Mouse (Mus musculus) embryonic stem cell, embryonic (primary cell): ENCODE results near the gene Gm42957.

ENCODE experiments used
- CTCF ChIA-PET, 4 experiments: fragments of 300-600 bp in 2 of 4; fragments of 350-600 bp in 2 of 4; sonication (Branson Sonifier 250); formaldehyde crosslinking; loops; one replicate each; lab custom pipeline; 2022; ENCODE audit warnings: inconsistent platforms in 2 of 4; lab: Charles Lee
- POLR2A ChIA-PET, 4 experiments: fragments of 300-600 bp in 2 of 4; fragments of 350-600 bp in 2 of 4; sonication (Branson Sonifier 250); formaldehyde crosslinking; loops; one replicate each; lab custom pipeline; 2022; ENCODE audit warnings: antibody characterized with exemption in 4 of 4, inconsistent platforms in 1 of 4; lab: Charles Lee

Gene Gm42957

DNA sequence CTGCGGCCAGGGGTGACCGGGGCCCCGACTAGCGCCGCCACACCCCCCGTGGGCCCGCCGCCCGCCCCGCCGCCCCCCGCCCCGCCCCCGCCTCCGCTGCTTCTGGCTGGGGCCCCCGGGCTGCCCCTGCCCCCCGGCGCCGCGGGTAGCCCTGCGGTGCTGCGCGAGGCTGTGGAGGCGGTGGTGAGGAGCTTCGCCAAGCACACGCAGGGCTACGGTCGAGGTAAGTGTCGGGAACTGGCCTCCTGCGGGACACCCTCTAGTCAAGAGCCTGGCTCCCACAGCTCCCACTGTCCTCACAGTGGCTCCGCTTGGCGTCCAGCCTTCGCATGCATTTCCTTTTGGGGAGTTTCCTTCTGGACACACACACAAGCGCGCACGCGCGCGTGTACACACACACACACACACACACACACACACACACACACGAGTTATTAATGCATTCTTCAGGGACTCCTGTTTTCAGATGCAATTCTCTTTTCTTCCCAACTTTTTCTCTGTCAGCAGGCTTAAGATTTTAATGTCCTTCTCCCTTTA, 34.0 kb upstream of the Gm42957 start:
- ChIA-PET CTCF (interaction anchor here (0.6 to 1.7 kb wide), 19 partner anchors 9 to 173 kb away, joined by 3 to 11 read pairs (median 3); partner anchors contain the start of genes Gm16253 (in 1 of the 4), Itga10 (in 1 of the 4) and Rbm8a (in 1 of the 4)), POLR2A (interaction anchor here (0.5 to 3.0 kb wide), 43 partner anchors 9 to 338 kb away, joined by 3 to 57 read pairs (median 5); partner anchors contain the start of genes Rbm8a (in 3 of the 4), Gm16253 (in 2 of the 4), Txnip (in 2 of the 4) and Ankrd35 (in 1 of the 4))

DNA sequence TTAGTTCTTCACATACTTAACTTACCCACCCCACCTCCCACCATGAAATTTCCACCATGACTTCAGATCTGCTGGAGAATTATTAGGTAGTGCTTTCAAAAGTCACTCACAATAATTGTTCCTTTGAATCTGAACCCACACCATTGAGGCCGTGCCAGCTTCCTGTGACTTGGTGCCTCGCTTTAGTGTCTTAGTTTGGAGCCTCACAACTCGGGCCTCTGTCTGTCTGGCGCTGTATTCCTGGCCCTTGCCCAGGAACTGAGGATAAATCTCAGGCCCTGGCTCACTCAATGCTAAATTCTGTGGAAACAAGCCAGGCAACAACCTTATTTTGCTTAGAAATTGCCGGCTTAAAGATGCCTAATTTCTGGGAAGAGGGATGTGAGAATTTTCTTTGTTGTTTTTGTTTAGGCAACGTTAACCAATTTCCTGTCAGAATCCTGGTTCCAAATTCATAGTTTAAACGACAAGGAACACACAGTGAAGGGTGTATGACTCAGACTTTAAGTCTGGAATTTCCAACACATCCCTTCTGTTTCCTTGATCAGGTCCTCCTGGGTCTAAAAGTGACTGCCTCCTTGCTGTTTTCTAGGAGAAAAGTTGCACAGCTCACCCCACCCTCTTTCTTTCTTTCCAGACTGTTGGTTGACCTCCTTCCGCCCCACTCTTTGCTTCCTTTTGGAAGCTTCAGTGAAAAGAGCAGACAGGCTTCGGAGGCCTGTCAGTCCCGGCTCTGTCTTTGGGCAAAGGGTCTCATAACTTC, 33.2 kb upstream of the Gm42957 start:
- POLR2A ChIA-PET = interaction anchor here in 3 of 4 experiments (0.9 to 3.0 kb wide), 18 partner anchors 8 to 333 kb away, joined by 3 to 57 read pairs (median 8); partner anchors contain the start of genes Rbm8a (in 3 of the 3), Gm16253 (in 1 of the 3), Hist2h2bb (in 1 of the 3) and Txnip (in 1 of the 3)
- CTCF ChIA-PET = interaction anchor here in 3 of 4 experiments (0.6 to 1.7 kb wide), 9 partner anchors 22 to 62 kb away, joined by 3 to 11 read pairs (median 4); partner anchors contain the start of genes Gm16253 (in 1 of the 3), Itga10 (in 1 of the 3) and Rbm8a (in 1 of the 3)

DNA sequence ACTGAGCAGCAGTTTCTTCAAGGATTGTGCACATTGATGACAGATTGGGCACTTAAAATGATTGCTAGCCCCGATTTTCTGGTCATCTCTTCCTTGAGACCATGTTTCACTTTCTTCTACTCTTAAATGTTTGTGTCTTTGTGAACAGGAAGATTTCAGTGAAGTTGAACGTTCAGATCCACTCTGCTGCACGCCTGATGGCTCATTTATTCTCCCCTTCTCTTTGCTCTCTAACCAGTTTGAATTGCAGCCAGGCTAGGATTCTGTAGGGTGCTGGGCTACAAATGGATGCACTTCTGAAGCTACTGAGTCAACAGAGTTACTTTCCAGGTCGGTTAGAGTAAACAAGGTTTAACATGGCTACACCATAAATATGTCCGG, 32.6 kb upstream of the Gm42957 start:
- CTCF ChIA-PET = interaction anchor here in 1 of 4 experiments (1.0 kb wide), 1 partner anchor 36 kb away, joined by 3 read pairs; no protein-coding TSS in a partner anchor
- POLR2A ChIA-PET = interaction anchor here in 2 of 4 experiments (1.2 to 2.0 kb wide), 5 partner anchors 9 to 45 kb away, joined by 3 to 6 read pairs (median 5); partner anchors contain the start of genes Polr3gl (in 1 of the 2) and Rbm8a (in 1 of the 2)

- ChIA-PET POLR2A (interaction anchor here in 2 of 4 experiments (0.6 to 3.2 kb wide), 8 partner anchors 9 to 101 kb away, joined by 3 to 12 read pairs (median 4); partner anchors contain the start of genes Polr3gl (in 2 of the 2) and Rbm8a (in 1 of the 2)), CTCF (interaction anchor here in 2 of 4 experiments (0.6 to 1.4 kb wide), 4 partner anchors 9 to 102 kb away, joined by 3 to 4 read pairs (median 3); partner anchors contain the start of gene Polr3gl (in 1 of the 2))
Observed at GRCm38 (mm10) chr3:96603311-96603710, 32.0 kb upstream of the Gm42957 start.

DNA sequence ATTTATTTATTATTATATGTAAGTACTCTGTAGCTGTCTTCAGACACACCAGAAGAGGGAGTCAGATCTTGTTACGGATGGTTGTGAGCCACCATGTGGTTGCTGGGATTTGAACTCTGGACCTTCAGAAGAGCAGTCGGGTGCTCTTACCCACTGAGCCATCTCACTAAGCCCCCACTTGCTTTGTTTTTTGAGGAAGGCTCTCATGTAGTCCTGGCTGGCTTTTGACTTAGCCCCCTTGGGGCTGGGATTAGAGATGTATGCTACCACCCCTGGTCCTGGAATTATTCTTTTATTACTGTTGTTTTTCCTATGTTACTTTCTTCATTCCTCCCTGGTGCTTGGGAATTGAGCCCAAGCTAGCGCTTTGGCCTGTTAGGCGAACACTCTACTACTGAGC, 29.3 kb upstream of the Gm42957 start:
- CTCF ChIA-PET = interaction anchor here in 2 of 4 experiments (0.6 to 1.6 kb wide), 4 partner anchors 12 to 324 kb away, joined by 3 to 4 read pairs (median 3); partner anchors contain the start of gene Polr3gl (in 2 of the 2)
- POLR2A ChIA-PET = interaction anchor here in 3 of 4 experiments (0.6 to 3.2 kb wide), 8 partner anchors 9 to 58 kb away, joined by 3 to 12 read pairs (median 4); partner anchors contain the start of genes Rbm8a (in 2 of the 3) and Polr3gl (in 1 of the 3)

GRCm38 (mm10) chr3:96606618-96607017, 28.7 kb upstream of the Gm42957 start:
- POLR2A ChIA-PET = interaction anchor here in 2 of 4 experiments (1.2 to 2.0 kb wide), 4 partner anchors 9 to 57 kb away, joined by 3 to 6 read pairs (median 4); partner anchors contain the start of gene Rbm8a (in 1 of the 2)
- CTCF ChIA-PET = interaction anchor here in 1 of 4 experiments (0.8 kb wide), 1 partner anchor 13 kb away, joined by 3 read pairs; the partner anchor contains the start of gene Polr3gl

DNA sequence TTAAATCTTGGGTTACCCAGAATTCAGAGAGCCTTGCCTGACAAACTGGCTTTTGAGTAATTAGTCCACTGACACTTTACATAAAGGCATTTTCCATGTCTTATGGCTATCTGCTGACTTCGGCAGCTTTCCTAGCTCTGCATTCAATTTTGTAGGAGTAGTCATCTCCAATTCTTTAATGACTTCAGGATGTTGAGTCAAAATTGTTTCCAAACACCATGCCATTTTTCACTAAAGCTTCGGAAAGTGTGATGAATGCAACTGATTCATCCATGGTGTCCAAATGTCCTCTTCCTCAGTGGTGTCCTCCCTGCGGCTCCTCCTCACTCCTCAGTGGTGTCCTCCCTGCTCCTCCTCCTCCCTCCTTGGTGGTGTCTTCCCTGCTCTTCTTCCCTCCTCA, 17.3 kb upstream of the Gm42957 start:
- ChIA-PET CTCF (interaction anchor here in 2 of 4 experiments (0.9 to 1.6 kb wide), 2 partner anchors 21 to 27 kb away, joined by 3 to 5 read pairs; partner anchors contain the start of gene Itga10 (in 1 of the 2)), POLR2A (interaction anchor here in 3 of 4 experiments (0.9 to 5.2 kb wide), 9 partner anchors 11 to 41 kb away, joined by 3 to 35 read pairs (median 6); partner anchors contain the start of genes Rbm8a (in 3 of the 3), Gm16253 (in 1 of the 3), Gm42957 (in 1 of the 3) and Lix1l (in 1 of the 3))

DNA sequence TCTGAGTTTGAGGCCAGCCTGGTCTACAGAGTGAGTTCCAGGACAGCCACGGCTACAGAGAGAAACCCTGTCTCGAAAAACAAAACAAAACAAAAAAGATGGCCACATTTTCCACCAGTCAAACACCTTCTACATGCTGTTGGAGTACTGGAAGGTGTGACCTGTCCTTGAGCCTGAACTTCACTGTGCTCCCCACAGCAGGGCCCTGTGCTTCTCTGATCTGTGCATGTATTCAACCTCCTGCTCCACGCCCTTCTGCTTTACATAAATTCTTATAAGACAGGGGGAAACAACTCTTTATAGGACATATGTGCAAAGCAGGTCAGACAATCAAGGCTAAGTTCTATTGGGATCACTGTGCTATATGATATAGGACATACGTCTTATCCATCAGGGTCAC, 12.1 kb upstream of the Gm42957 start:
- POLR2A ChIA-PET = interaction anchor here in 2 of 4 experiments (1.0 to 1.7 kb wide), 2 partner anchors 12 to 29 kb away, joined by 3 to 9 read pairs; no protein-coding TSS in a partner anchor
- CTCF ChIA-PET = interaction anchor here in 1 of 4 experiments (1.9 kb wide), 1 partner anchor 22 kb away, joined by 6 read pairs; the partner anchor contains the start of gene Itga10

DNA sequence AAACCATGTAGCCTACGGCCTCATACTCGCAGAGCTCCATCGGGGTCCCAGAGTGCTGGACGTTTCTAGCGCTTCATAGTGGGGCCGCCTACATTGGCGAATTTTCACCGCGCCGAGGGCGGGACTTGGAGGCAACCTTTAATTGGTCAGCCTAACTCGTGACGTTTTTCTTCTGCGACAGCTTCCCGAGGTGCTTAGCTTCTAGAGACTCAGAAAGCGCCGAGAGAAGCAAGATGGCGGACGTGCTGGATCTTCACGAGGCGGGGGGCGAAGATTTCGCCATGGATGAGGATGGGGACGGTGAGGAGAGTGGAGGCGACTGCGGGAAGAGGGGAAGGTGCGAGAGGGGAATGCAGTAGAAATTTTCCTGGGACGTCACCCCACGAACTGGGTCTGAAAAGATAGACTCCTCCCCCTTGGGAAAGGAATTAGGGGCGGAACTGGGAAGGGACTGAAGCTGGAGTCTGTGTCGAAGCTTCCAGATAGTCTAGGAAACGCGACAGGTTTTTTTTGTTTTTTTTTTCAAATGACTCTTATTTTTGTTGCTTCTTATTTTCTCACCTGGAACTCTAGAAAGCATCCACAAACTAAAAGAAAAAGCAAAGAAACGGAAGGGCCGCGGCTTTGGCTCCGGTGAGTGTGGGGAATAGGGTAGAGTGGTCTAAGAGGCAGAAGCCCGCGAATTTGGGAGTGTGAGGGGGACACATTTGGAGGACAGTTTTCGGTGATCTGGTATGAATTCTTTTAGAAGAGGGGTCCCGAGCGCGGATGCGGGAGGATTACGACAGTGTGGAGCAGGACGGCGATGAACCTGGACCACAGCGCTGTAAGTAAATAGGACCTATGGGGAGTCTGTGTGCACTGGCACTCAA, 5.3 kb upstream of the Gm42957 start, which contains the start of gene Rbm8a:
Gene Rbm8a, plus strand, starts transcription at position 205 of the 872 bp plus-strand sequence.
- ChIA-PET POLR2A (interaction anchor here (0.6 to 5.3 kb wide), 148 partner anchors 9 to 952 kb away, joined by 3 to 57 read pairs (median 5); partner anchors contain the start of genes Gm16253 (in 3 of the 4), Itga10 (in 3 of the 4), Lix1l (in 3 of the 4) and Pias3 (in 3 of the 4)), CTCF (interaction anchor here (0.6 to 1.9 kb wide), 19 partner anchors 9 to 574 kb away, joined by 3 to 13 read pairs (median 4); partner anchors contain the start of genes Itga10 (in 2 of the 4), Lix1l (in 1 of the 4) and Polr3gl (in 1 of the 4))

GRCm38 (mm10) chr3:96632058-96632457, 3.2 kb upstream of the Gm42957 start:
- CTCF ChIA-PET = interaction anchor here in 1 of 4 experiments (1.4 kb wide), 1 partner anchor 14 kb away, joined by 3 read pairs; the partner anchor contains the start of gene Itga10
- POLR2A ChIA-PET = interaction anchor here in 2 of 4 experiments (1.0 to 5.3 kb wide), 6 partner anchors 13 to 55 kb away, joined by 3 to 32 read pairs (median 8); partner anchors contain the start of genes Polr3gl (in 2 of the 2), Gm16253 (in 1 of the 2), Itga10 (in 1 of the 2) and Lix1l (in 1 of the 2)

GRCm38 (mm10) chr3:96634015-96634414, 1.3 kb upstream of the Gm42957 start:
- CTCF ChIA-PET = interaction anchor here in 3 of 4 experiments (0.5 to 0.8 kb wide), 4 partner anchors 11 to 54 kb away, joined by 3 to 5 read pairs (median 3); partner anchors contain the start of gene Itga10 (in 1 of the 3)
- POLR2A ChIA-PET = interaction anchor here (0.6 to 5.3 kb wide), 20 partner anchors 11 to 982 kb away, joined by 3 to 32 read pairs (median 6); partner anchors contain the start of genes Itga10 (in 2 of the 4), Polr3gl (in 2 of the 4), Ankrd34a (in 1 of the 4) and Gm16253 (in 1 of the 4)

DNA sequence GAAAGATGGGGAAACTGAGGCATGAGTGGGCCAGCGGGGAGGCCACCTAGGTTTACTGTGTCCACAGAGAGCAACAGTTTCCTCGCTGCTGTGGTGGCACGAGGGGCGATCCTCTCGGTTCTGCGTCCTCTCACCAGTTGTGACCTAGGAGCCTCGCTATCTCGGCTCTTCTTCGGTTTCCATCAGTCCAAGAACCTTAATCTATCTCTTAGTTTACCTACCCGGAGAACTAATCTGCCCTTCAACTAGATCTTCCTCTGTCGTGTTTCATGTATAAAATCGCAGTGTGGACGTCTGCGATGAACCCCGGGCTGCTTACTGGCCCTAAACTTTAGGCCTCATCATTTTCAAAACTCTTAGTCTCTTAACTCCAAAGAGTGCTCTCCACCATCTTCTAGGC, 632 bp downstream of the Gm42957 start:
- ChIA-PET POLR2A (interaction anchor here (0.5 to 3.9 kb wide), 21 partner anchors 10 to 180 kb away, joined by 3 to 16 read pairs (median 4); partner anchors contain the start of genes Gm16253 (in 3 of the 4), Ankrd34a (in 1 of the 4), Ankrd35 (in 1 of the 4) and Itga10 (in 1 of the 4)), CTCF (interaction anchor here in 2 of 4 experiments (0.6 to 1.0 kb wide), 2 partner anchors 42 to 112 kb away, joined by 3 read pairs; partner anchors contain the start of gene Polr3gl (in 1 of the 2))

- ChIA-PET CTCF (interaction anchor here in 1 of 4 experiments (0.5 to 1.1 kb wide), 2 partner anchors 86 to 546 kb away, joined by 3 read pairs; no protein-coding TSS in a partner anchor), POLR2A (interaction anchor here in 2 of 4 experiments (0.9 to 3.9 kb wide), 4 partner anchors 10 to 79 kb away, joined by 3 to 16 read pairs (median 4); partner anchors contain the start of genes Itga10 (in 1 of the 2), Lix1l (in 1 of the 2), Polr3gl (in 1 of the 2) and Txnip (in 1 of the 2))
Observed at GRCm38 (mm10) chr3:96636448-96636847, 1.2 kb downstream of the Gm42957 start.

DNA sequence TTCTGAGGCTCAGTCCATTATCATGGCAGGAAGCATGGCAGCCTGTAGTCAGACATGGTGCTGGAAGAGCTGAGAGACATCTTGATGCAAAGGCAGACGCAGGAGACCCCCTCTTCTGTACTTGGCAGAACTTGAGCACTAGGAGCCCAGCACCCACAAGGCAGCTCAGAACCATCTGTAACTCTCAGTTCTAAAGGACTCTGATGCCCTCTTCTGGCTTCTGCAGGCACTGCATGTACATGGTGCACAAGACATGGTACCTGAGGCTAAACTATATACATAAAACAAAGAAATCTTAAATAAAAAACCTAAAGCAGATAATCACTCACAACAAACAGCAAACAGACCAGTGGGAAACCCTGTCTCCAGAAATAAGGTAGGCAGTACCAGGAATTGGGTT, 3.9 kb downstream of the Gm42957 start:
- ChIA-PET CTCF (interaction anchor here (0.6 to 2.1 kb wide), 51 partner anchors 9 to 361 kb away, joined by 3 to 17 read pairs (median 4); partner anchors contain the start of genes Polr3gl (in 3 of the 4), Rbm8a (in 2 of the 4), Ankrd35 (in 1 of the 4) and Gm16253 (in 1 of the 4)), POLR2A (interaction anchor here (0.6 to 3.8 kb wide), 33 partner anchors 8 to 198 kb away, joined by 3 to 29 read pairs (median 4); partner anchors contain the start of genes Rbm8a (in 3 of the 4), Gm16253 (in 1 of the 4), Polr3gl (in 1 of the 4) and Txnip (in 1 of the 4))
